Mouse (Mus musculus): ENCODE results near the gene Tctex1d1. TPM values are rescaled to one million over a fixed set of nuclear protein-coding genes. Genes with fewer than 3 reads are reported as not detected.

Tctex1d1 gene
- not detected for total RNA-seq (2021)
- long read RNA-seq, experiment 1, result 0 reads
- long read RNA-seq, experiment 2, result 0 reads

DNA sequence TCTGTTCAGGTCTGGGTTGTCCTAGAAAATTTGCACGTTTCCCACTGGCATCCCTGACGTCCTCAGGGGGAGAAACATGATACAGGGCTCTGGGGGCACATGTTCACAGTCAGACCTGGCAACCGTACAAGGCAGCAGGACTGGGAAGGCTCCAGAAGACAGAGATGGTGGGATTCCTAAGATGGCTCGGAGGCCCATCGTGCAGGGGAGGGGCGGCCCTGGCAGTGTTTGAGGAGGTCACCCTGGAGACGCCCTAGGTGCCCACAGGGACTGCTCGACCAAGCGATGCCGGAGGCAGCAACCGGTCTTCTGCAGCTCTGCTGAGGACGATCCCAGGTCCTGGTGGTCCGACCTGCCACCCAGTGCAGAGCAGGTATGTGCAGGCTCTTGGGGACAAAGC, at the start of gene Tctex1d1:
Tctex1d1 (plus strand) TSS at position 167 of the 400 bp plus-strand sequence.
- DNase-seq, result peak; percentile 6

GRCm38 (mm10) chr4:102929491-102929890, 48.9 kb upstream of the Tctex1d1 start:
- DNase-seq, result no peak

DNA sequence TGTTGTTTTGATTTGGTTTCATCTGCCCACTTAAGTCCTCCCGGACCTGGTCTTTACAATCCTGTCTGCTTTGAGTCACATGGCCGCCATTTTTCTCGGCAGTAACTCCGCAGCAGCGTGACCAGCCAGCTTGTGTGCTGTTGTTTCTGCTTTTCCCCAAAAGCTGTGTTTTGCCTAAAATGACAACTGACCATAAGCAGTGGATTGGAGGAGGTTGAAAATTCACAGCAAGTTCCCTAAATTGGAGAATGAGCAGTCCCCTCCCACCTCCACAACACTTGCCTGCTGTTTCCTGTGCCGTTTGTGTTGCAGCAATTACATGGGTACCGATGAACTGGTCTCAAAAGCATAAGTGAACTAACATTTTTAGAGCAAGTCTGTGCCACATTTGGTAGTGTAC, 47.7 kb upstream of the Tctex1d1 start:
- DNase-seq, result no peak

GRCm38 (mm10) chr4:102940266-102940665, 38.1 kb upstream of the Tctex1d1 start:
- no peak for DNase-seq

DNA sequence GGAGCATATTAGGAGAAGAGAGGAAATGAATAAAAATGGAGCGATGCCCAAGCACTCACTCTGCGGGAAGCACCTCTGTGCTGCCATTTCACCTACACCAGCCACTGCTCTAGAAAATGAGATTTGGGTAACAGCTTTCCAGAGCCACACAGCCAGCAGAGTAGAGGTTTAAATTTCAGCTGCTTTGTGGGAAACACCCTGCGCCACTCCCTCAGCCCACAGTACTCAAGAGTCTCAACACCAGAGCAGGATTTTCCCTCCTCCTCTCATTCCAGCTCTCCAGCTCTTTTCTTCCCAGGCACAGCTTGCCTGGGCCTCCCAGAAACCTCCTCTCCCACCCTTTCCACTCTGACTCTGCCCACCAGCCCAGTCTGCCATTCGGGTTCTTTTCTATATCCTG, 37.7 kb upstream of the Tctex1d1 start:
- DNase-seq, result no peak

DNA sequence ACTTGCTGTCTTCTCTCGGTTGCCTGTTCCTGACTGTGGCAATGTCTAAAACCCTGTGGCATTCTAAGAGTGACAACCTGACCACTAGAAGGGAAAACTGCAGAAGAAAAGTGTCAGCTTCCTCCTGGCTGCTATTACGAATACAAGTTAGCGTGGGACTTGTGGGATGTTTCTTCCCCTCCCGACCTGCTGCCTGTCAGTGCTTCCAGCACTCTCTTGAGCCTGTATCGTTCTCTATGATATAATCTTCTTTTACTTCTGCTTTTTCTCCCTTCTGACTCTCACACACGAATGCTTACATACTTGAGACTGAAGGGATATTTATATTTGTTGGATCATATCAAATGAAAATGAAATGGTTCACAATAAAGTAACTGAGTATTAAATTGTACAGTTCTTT, 34.1 kb upstream of the Tctex1d1 start:
- DNase-seq, result no peak

DNA sequence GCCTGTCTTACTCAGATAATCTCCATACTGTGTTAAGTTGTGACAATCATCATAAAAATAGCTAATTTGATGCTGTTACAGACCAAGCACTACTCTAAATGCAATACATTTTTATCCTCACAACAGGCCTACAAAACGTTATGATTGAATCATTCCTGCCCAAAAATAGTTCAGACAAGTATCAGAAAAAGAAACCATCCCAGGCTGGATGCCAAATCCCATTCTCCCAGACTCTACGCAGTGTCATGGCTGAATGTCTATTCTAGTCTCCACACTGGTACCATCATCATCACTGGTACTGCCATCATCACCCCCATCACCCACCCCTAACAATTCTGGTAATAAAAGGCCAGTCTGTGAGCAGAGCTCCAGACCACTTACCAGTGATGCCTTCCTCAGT, 25.9 kb upstream of the Tctex1d1 start:
- DNase-seq, result no peak

DNA sequence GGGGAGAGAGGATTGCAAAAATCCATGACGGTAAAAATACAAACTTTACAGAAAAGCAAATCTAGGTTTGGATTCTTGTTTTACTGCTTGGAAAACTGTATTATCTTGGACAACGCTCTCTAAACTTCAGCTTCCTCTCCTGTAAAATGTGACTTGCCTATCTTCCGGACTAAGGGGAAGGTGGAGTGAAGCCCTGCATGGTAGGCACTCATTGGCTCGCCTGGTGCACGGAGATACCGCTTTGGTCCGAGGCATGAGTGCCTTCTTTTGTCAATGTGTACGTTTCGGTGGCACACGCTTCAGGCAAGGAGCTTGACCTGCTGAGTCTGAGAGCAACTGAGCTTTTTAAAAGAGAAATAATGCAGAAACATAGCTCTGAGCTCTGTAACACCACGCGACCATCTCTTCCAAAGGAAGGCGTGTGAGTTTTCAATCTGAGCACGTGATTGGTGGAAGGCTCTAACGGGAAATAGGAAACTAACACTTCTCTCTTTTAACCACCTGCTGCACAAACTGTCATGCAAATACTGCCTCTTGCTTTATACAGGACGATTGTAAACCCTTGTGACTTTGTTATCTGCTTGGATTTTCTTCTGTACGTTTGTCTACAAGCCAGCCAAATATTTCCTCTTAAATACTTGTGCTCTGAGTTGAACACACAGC, 23.0 kb upstream of the Tctex1d1 start:
- DNase-seq, result no peak

GRCm38 (mm10) chr4:102959409-102959808, 19.0 kb upstream of the Tctex1d1 start:
- DNase-seq, result no peak

- DNase-seq, result no peak
These were observed 14.2 kb upstream of the Tctex1d1 start for GRCm38 (mm10) chr4:102964174-102964573.

DNA sequence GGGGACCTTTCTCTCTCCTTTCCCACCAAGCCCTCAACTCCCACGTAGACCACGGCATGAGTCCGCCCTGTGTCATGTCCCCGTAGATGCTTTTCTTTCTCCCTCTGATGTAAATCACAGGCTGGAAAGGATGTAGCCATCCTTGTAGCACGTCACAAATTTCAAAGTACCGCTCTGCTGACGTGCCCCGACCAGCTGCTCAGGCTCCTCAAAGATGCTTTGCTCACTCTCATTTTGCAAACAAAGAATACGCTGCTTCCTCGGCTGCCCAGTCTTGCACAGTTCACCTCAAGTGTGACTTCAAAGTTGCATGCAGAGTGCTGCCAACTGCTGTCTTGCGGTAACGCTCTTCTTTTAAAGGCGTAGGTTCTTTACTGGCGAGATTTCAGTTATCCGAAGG, 10.6 kb upstream of the Tctex1d1 start:
- no peak for DNase-seq

- no peak for DNase-seq
These were observed 8.8 kb upstream of the Tctex1d1 start for GRCm38 (mm10) chr4:102969599-102969998.

GRCm38 (mm10) chr4:102971159-102971558, 7.2 kb upstream of the Tctex1d1 start:
- DNase-seq, result no peak

- no peak for DNase-seq
These were observed 6.3 kb upstream of the Tctex1d1 start for GRCm38 (mm10) chr4:102972071-102972470.

DNA sequence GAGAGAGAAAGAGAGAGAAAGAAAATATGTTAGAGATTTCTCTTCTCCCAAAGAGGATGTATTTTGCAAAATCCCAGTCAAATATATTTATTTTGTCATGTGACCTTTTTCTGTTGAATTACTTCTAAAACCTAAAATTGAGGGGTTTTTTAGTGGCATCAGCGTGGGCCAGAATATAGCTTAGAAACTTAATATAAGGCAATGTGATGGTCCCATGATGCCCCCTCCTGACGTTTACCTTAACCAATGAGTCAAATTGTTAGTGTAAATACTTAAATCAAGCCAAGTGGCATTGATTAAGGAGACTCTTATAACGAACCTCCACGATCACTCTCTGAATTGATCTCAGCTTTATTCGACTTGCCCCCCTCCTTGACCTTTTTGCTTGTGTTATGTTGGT, 4.2 kb upstream of the Tctex1d1 start:
- DNase-seq, result no peak

- DNase-seq, result no peak
These were observed 1.8 kb upstream of the Tctex1d1 start for GRCm38 (mm10) chr4:102976290-102977275.

DNA sequence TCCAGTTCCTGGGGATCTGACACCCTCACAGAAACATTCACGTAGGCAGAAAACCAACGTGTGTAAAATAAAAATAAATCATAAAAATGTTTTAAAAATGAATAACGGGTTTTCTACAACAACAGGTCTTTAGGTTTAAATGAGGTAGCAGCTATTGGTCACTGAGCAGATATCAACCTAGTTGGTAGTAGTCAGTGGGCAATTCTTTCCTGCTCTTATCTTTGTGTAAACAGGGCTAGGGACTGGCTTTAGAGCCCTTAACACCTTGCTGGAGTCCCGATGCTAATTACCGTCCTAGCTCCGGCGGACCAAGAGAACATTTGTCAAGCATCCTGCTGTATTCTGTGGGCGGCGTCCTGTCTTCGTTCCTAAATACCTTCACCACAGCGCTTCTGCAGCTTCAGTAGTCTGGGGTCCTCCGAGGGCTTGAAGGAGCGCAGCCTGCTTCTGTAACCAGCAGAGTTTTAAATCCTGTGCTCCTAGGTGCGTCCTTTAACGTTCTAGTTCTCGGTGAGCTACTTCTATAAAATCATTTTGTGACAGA, 556 bp upstream of the Tctex1d1 start:
- DNase-seq, result no peak

DNA sequence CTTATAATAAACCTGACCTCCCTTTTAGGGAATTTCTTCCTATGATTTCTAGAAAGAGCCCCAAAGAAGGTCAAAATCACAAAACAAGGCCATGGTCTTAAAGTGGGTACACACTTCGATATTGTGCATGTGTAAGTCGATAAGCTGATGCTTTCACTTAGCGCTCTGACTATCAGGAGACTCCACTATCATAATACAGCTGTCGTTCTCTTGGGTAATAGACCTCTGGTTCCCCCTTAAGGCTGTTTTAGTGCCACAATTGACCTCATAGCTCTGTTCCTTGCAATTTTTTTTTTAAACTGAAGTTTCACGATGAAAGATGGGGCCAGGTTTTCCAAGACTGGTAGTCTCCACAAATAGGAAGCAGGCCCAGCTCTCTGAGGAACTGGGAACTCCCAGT, 979 bp downstream of the Tctex1d1 start:
- DNase-seq, result no peak

GRCm38 (mm10) chr4:102981709-102982108, 3.3 kb downstream of the Tctex1d1 start:
- no peak for DNase-seq

GRCm38 (mm10) chr4:102986173-102986572, 7.8 kb downstream of the Tctex1d1 start:
- peak; percentile 6 for DNase-seq

GRCm38 (mm10) chr4:102986917-102987316, 8.5 kb downstream of the Tctex1d1 start:
- DNase-seq, result peak; percentile 67

DNA sequence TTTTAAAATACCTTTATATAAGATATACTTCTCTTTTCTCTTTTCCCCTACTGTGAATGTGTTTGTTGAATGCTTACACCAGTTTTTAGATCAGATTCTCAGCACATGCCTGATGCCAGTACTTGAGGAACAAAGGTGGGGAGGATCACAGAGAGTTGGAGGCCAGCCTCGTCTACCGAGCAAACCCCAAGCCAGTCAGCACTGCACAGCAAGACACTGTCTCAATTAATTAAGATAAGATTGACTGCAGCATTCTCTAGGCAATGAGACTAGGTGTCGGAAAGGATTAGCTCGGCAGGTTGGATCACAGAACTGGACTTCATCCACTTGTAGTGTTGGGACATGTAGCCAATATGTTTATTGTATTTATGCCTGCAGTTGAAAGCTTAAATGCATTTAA, 8.9 kb downstream of the Tctex1d1 start:
- DNase-seq, result no peak

- no peak for DNase-seq
These were observed 9.3 kb downstream of the Tctex1d1 start for GRCm38 (mm10) chr4:102987756-102988155.
